Mouse (Mus musculus) midbrain, embryonic 16.5 days (tissue): ENCODE data around the gene Clrn3. TPM values are rescaled to one million over a fixed set of nuclear protein-coding genes. Genes with fewer than 3 reads are reported as not detected.

Source experiments
- ATAC-seq: fragments of 200-750 bp; cut with Nextera tagmentation; 2 replicates; pipeline ENCODE4 v1.8.0; 2017; ENCODE audit warnings: moderate TSS enrichment
- H3K27ac ChIP-seq: fragments of 300-500 bp; sonication (generic); 2 replicates; pipeline ENCODE4 v1.5.1; 2014; ENCODE audit warnings: mild to moderate bottlenecking, low read length, mixed read lengths
- H3K27me3 ChIP-seq: fragments of 300-500 bp; sonication (generic); 2 replicates; pipeline ENCODE4 v1.6.1; 2014; ENCODE audit warnings: low read depth, low read length, mixed read lengths; ENCODE audit not compliant: control insufficient read depth, insufficient read depth
- H3K36me3 ChIP-seq: fragments of 300-500 bp; sonication (generic); 2 replicates; pipeline ENCODE4 v1.6.1; 2014; ENCODE audit warnings: mild to moderate bottlenecking, low read length, moderate library complexity, mixed read lengths; ENCODE audit not compliant: control insufficient read depth, insufficient read depth
- H3K4me1 ChIP-seq: fragments of 300-500 bp; sonication (generic); 2 replicates; pipeline ENCODE4 v1.6.1; 2014; ENCODE audit warnings: mild to moderate bottlenecking, low read length, mixed read lengths; ENCODE audit not compliant: control insufficient read depth, insufficient read depth
- H3K4me2 ChIP-seq: fragments of 300-500 bp; sonication (generic); 2 replicates; pipeline ENCODE4 v1.6.1; 2014; ENCODE audit warnings: mild to moderate bottlenecking, low read length, mixed read lengths
- H3K4me3 ChIP-seq: fragments of 300-500 bp; sonication (generic); 2 replicates; pipeline ENCODE4 v1.5.1; 2014; ENCODE audit warnings: low read depth, mild to moderate bottlenecking, low read length, moderate library complexity, mixed read lengths
- H3K9ac ChIP-seq: fragments of 300-500 bp; sonication (generic); 2 replicates; pipeline ENCODE4 v1.6.1; 2014; ENCODE audit warnings: low read depth, low read length, mixed read lengths
- H3K9me3 ChIP-seq: fragments of 300-500 bp; sonication (generic); replicated peaks from 2 replicates; pipeline ENCODE4 v1.6.1; 2014; ENCODE audit warnings: mild to moderate bottlenecking, low read length, mixed read lengths; ENCODE audit not compliant: control insufficient read depth, poor library complexity, severe bottlenecking
- WGBS: fragments of 180-500 bp; shearing (Covaris S2); extraction: QIAGEN DNeasy Blood & Tissue Kit; methylation state at CpG from one replicate; pipeline ENCODE4 v1.1.7; 2014; 5-methylcytosine and 5-hydroxymethylcytosine counted together
- polyA plus RNA-seq: library from polyadenylated mRNA; unstranded; fragments of >200 nt; fragmentation: Nextera tagmentation; extraction: Ambion mirVana; gene quantifications from 2 replicates; pipeline ENCODE4 v1.2.1, GENCODE M21; 2015

Clrn3 gene
- polyA plus RNA-seq, 1 experiment from 2014 or later: not detected

- no peak for ATAC-seq
- Histone ChIP-seq H3K27me3 (no peaks in the 10 kb centered on the region), H3K9me3 (no peaks in the 10 kb centered on the region), H3K4me1 (no peaks in the 10 kb centered on the region), H3K4me3 (no peak overlapping the region), H3K9ac (no peak overlapping the region), H3K27ac (no peak overlapping the region), H3K36me3 (no peaks in the 10 kb centered on the region), H3K4me2 (no peak overlapping the region)
- 62% methylated on average over 1 of the region's 1 CpGs for WGBS
Observed at GRCm38 (mm10) chr7:135560280-135560679, 31.8 kb upstream of the Clrn3 start.

GRCm38 (mm10) chr7:135556663-135557402, 28.4 kb upstream of the Clrn3 start:
- H3K9ac ChIP-seq: no peak overlapping the region
- no peaks in the 10 kb centered on the region for H3K36me3 ChIP-seq
- H3K9me3 ChIP-seq: no peaks in the 10 kb centered on the region
- H3K27ac ChIP-seq: no peak overlapping the region
- H3K27me3 ChIP-seq: no peaks in the 10 kb centered on the region
- H3K4me2 ChIP-seq: no peak overlapping the region
- 88% methylated on average over 3 of the region's 3 CpGs for WGBS
- H3K4me1 ChIP-seq: no peaks in the 10 kb centered on the region
- no peak overlapping the region for H3K4me3 ChIP-seq
- no peak for ATAC-seq

GRCm38 (mm10) chr7:135553550-135553949, 25.1 kb upstream of the Clrn3 start:
- 85% methylated on average over 3 of the region's 3 CpGs for WGBS
- no peak for ATAC-seq
- Histone ChIP-seq H3K4me3 (no peak overlapping the region), H3K9ac (no peak overlapping the region), H3K9me3 (no peaks in the 10 kb centered on the region), H3K36me3 (no peaks in the 10 kb centered on the region), H3K4me2 (no peak overlapping the region), H3K4me1 (no peaks in the 10 kb centered on the region), H3K27ac (no peak overlapping the region), H3K27me3 (no peaks in the 10 kb centered on the region)

- no peaks in the 10 kb centered on the region for H3K9me3 ChIP-seq
- ATAC-seq: no peak
- H3K27me3 ChIP-seq: no peaks in the 10 kb centered on the region
- H3K27ac ChIP-seq: no peak overlapping the region
- no peaks in the 10 kb centered on the region for H3K36me3 ChIP-seq
- 100% methylated on average over 1 of the region's 1 CpGs for WGBS
- H3K4me3 ChIP-seq: no peak overlapping the region
- no peak overlapping the region for H3K9ac ChIP-seq
- peaks cover 4% of the 10 kb centered on the region; the same call in 1 of the 2 replicates for H3K4me1 ChIP-seq
- no peak overlapping the region for H3K4me2 ChIP-seq
Observed at GRCm38 (mm10) chr7:135551547-135551946, 23.1 kb upstream of the Clrn3 start.

DNA sequence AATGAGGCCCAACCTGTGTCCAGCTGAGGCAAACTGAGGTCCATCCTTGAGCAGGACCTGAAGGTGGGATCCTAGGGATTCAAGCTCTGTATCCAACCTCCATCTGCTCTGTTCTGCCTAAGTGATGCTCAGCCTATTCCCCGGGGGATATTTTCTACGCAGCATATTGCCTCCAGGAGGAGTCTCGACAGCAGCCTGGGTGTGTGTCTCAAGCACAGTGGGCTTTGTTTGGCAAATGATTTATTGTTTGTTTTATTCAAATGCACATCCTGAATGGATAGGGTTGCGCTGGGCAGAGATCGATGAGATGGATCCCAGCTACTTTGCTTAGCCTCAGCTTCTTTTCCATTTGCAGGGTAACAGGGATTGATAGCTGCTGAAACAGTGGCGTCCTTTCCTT, 20.0 kb upstream of the Clrn3 start:
- H3K4me2 ChIP-seq: no peak overlapping the region
- no peak overlapping the region for H3K27ac ChIP-seq
- H3K4me1 ChIP-seq: peaks cover 4% of the 10 kb centered on the region; the same call in 1 of the 2 replicates
- H3K9ac ChIP-seq: no peak overlapping the region
- no peak for ATAC-seq
- no peaks in the 10 kb centered on the region for H3K36me3 ChIP-seq
- H3K27me3 ChIP-seq: no peaks in the 10 kb centered on the region
- 68% methylated on average over 6 of the region's 6 CpGs for WGBS
- H3K4me3 ChIP-seq: no peak overlapping the region
- H3K9me3 ChIP-seq: no peaks in the 10 kb centered on the region

- Histone ChIP-seq H3K4me3 (no peak overlapping the region), H3K4me2 (no peak overlapping the region), H3K36me3 (no peaks in the 10 kb centered on the region), H3K9ac (no peak overlapping the region), H3K9me3 (no peaks in the 10 kb centered on the region), H3K4me1 (peaks cover 9% of the 10 kb centered on the region), H3K27ac (no peak overlapping the region), H3K27me3 (no peaks in the 10 kb centered on the region)
- WGBS: 62% methylated on average over 5 of the region's 5 CpGs
- ATAC-seq: no peak
Observed at GRCm38 (mm10) chr7:135546530-135546929, 18.1 kb upstream of the Clrn3 start.

GRCm38 (mm10) chr7:135545957-135546356, 17.5 kb upstream of the Clrn3 start:
- 69% methylated on average over 7 of the region's 7 CpGs for WGBS

DNA sequence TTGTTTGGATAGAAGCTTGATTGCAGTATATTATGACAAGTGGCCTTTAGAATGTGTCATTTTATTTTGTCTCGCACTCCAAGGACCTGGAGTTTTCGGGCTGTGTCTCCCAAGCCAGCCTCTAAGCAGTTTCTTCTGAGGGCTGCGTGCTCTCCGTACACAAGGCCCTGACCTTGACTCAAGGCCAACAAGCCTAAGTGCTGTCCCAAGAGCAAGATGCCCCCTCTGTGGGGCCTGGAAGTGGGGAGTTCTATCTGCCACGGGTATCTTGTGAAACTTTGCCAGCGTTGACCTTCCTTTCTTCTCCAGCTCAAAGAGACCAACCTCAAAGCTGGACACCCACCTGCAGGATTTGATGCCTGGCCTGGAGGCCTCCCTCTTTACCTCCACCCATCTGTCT, 15.9 kb upstream of the Clrn3 start:
- 91% methylated on average over 6 of the region's 6 CpGs for WGBS
- no peak overlapping the region for H3K27ac ChIP-seq
- no peak overlapping the region for H3K4me2 ChIP-seq
- no peaks in the 10 kb centered on the region for H3K9me3 ChIP-seq
- no peak overlapping the region for H3K9ac ChIP-seq
- no peaks in the 10 kb centered on the region for H3K27me3 ChIP-seq
- ATAC-seq: no peak
- H3K36me3 ChIP-seq: no peaks in the 10 kb centered on the region
- peaks cover 9% of the 10 kb centered on the region for H3K4me1 ChIP-seq
- H3K4me3 ChIP-seq: no peak overlapping the region

More at GRCm38 (mm10) chr7:135545957-135546356, 17.5 kb upstream of the Clrn3 start:
- H3K4me3 ChIP-seq: no peak overlapping the region
- peaks cover 9% of the 10 kb centered on the region for H3K4me1 ChIP-seq
- ATAC-seq: no peak
- H3K27ac ChIP-seq: no peak overlapping the region
- H3K9ac ChIP-seq: no peak overlapping the region
- no peak overlapping the region for H3K4me2 ChIP-seq
- no peaks in the 10 kb centered on the region for H3K27me3 ChIP-seq
- H3K36me3 ChIP-seq: no peaks in the 10 kb centered on the region
- no peaks in the 10 kb centered on the region for H3K9me3 ChIP-seq

GRCm38 (mm10) chr7:135543033-135543432, 14.6 kb upstream of the Clrn3 start:
- Histone ChIP-seq H3K9me3 (no peaks in the 10 kb centered on the region), H3K36me3 (no peaks in the 10 kb centered on the region), H3K27ac (no peak overlapping the region), H3K9ac (no peak overlapping the region), H3K4me2 (no peak overlapping the region), H3K4me1 (peaks cover 13% of the 10 kb centered on the region), H3K27me3 (no peaks in the 10 kb centered on the region), H3K4me3 (no peak overlapping the region)
- 58% methylated on average over 3 of the region's 3 CpGs for WGBS
- no peak for ATAC-seq
